Mouse (Mus musculus) thymus, postnatal 4 days (tissue): Measurements from ENCODE around the gene Ptpn14.

ENCODE experiments used
- DNase-seq: peaks from one replicate; pipeline ENCODE4 v3.0.0; 2021

The Ptpn14 gene

DNA sequence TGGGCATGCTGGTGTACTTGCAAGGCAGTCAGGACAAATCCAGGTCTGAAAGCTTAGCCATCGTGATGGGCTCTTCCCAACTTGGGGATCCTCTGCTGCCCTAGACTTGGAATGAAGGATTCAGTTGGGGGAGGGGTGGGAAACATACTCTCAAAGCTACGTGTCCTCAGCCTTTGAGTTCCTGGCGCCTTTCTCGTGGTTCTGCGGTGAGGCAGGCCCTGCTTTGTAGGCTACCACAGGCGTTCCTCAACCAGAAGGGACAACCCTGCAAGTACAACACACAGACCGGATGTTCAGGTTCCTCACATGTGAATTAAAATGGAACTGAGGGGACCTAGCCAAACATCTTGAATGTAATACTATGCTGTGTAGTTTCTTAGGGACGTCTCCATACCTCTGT, 89.0 kb downstream of the Ptpn14 start:
- peak; percentile 56 for DNase-seq

DNA sequence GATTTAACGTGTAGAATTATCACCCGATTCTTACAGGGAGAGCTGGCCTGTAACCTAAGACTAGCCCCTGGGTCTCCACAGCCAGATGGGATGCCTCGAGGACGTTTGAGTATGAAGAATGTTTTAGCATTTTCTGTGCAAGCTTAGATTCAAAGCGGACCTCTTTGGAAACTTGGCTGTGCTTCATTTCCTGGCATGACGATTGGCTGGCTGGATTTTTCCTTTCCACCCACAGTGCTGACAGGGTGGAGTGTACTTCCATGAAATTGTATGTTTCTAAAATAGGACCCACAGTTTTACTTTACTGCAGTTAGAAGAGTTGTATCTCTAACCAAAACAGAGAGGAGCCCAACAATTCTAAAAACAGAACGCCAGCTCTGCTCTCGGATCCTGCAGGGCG, 89.7 kb downstream of the Ptpn14 start:
- no peak for DNase-seq

DNA sequence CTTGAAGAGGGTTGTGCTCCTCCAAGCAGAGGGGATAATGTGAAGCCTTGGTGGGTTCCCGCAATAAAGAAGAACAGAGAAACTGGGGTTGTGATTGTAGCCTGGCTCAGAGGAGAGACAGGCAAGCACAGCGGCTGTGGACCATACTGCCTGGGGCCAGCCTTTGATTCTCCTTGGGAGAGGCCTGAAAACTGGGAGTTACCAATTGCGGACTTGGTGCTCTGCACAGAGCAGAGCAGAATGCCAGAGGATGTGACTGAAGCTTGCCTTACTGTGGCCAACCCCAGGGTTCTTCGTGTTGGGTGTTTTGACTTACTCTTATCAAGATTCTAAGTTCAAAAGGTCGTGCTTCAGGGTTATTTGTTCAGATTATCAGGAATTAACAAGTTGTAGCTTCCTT, 92.0 kb downstream of the Ptpn14 start:
- DNase-seq = no peak

DNA sequence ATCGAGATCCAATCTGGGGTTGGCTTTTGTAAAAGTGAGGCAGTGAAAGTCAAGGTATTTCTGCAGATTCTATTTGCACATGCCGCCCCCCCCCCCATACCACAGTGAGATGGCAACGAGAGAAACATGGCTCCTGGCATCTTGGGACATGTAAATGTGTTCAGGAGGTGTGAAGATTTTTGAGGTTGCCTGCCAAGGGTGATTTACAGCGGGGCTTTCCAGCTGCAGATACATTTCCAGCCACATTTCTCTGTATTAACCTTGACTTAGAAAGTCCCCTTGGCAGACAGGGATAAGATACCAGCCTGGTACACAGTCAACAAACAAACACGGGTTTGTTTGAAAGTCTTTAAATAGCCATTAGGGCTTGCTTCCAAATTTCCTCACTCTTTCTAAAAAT, 96.4 kb downstream of the Ptpn14 start:
- no peak for DNase-seq

DNA sequence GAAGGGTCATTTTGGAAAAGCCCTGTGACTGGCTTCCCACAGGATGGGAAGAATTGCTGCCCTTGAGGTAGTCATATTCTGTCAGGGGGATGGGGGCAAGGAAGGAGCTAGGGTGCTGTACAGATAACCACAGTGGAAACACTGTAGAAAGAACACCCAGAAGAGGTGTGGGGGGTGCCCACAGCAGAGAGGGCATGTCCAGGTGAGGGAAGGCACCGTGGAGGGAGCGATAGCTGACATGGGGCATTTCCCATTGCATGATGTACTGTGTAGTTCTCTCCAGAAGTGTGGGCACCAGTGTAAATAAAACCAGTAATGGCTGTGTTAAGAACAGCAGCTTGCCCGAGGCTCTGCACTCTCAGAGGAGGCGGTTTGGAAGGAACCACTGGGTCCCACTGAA, 102.3 kb downstream of the Ptpn14 start:
- no peak for DNase-seq

DNA sequence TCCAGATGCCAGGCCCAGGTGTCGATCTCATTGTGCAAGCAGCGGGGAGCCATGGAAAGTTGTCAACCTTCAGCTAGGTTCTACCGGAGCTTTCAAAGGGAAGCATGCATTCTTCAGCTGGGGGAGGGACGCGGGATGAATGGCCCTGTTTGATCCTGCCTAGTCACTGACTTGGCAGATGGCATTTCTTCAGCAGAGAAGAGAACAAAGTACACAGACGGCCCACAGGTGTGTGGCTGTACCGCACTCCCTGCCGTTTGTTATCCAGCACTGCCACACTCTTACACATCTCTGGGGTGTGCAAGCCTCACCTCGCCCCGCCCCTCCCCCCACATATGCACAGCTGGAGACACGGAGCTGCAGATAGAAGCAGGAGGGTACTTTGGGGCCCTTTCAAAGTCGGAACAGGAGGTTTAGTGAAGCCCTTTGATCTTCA, 102.7 kb downstream of the Ptpn14 start:
- DNase-seq = peak; percentile 97

DNA sequence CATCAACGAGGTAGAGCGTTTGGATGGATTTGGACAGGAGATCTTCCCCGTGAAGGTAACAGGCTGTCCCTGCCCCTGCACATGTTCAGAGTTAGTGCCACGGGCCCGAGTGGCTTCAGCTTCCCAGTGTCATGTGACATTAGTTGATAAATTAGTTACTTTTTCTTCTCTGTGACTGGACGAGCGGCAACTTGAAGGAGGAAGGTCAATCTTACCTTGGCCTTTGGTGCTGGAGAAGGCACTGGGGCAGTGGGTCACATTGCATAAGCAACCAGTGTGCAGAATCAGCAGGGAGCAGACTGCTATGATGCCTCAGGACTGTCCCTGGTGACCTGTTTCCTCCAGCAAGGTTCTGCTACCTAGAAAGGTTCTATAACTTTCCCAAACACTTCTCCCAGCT, 105.3 kb downstream of the Ptpn14 start:
- DNase-seq = no peak

DNA sequence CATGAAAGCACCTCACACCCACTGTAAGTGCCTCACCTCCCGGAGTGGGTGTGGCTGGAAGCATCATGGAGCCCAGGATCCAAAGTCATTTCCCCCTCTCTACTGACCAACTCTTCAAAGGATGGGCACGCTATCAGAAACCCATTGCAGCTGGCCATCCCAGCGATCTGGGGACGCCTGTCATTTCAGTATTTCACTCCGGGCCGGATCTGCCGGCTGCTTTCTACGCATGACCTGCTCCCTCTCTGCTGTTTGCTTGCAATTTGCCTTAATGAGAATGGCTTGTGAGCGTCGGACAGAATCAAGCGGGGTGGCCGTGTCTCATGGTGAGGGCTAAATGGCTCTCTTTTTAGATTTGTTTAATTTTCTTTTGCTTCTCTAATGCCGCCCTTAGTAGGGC, 106.1 kb downstream of the Ptpn14 start:
- DNase-seq = no peak

DNA sequence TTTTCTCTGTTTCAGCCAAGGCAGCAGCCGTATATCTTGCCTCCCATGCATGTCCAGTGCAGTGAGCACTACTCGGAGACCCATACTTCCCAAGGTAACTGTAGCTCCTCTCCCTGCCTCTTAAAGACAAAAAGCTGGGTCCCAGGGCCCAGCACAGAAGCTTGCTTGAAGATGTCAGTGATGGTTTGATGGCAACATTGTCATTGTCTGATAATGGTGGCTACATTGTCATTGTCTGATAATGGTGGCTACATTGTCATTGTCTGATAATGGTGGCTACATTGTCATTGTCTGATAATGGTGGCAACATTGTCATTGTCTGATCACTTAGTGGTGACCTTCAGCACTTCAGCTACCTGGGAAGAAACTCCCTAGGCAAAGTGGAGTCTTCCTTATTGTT, 118.3 kb downstream of the Ptpn14 start:
- no peak for DNase-seq

DNA sequence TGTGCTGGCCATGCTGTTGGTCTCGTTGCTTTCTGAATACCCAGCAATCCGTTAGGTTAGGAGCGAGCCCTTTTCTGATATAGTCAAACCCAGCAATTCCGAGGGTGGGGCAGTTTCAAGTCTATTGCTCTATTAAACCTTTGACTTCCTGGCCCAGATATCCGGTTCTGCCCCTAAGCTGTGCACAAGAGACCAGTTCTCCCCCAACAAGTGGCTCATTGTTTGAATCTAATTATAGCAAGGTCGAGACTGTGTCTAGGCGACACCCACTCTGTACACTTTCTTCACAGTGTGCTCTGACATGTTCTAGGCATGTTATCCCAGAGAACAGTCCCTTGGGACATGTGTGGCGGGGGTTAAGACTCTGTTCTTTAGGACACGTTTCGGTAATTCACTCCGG, 121.5 kb downstream of the Ptpn14 start:
- no peak for DNase-seq

DNA sequence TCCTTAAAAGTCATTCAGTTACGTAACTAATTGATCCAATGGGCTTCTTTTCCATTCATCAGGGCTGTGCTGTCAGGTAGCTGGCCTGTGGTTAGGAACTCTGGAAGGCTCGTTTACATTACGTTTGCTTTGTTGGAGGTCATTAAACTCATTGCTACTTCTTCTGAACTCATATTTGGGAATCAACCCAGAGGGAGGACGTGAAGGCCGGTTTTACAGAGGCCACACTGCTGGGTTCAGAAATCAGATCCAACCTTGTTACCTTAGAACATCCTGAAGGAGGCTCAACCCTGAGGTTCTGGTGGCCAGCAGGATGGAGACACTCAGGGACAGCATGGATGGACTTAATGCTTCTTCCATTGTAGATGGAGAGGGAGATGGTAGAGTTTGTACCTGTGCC, 124.0 kb downstream of the Ptpn14 start:
- DNase-seq = no peak

DNA sequence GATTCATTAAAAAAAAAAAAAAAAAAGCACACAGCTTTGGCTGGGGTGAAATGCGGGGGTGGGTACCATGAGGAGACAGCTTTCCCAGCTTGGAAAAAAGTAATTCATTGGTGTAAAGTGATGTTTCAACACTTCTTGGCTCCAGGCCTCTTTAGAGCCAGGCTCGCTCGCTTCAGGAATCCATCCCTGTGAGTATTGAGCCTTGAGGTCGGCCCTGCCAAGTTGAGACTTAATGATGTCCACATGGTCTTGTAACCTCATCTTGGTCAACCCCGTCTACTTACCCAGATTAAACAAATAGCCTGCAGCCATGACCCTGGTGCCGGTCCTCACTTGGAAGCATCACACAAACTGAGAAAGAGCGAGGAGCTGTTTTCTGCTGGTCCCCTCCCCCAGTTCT, 124.4 kb downstream of the Ptpn14 start:
- DNase-seq = no peak

DNA sequence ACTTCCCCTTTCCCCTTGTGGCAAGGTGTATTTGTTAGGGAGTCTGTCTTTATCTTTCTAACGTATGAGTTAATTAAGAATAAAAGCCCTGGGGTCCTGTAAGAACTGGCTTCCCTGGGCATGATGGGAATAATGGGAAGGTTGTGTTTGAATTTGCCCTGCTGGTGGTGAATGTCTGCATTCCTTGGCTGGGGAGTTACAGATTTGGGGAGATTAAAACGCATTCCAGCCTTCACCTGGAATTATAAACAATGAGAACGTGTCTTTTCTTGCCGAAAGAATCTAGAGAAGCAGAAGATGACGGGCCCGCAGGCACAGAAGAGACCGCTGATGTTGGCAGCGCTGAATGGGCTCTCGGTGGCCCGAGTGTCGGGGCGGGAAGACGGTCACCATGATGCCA, 126.6 kb downstream of the Ptpn14 start:
- DNase-seq = no peak

DNA sequence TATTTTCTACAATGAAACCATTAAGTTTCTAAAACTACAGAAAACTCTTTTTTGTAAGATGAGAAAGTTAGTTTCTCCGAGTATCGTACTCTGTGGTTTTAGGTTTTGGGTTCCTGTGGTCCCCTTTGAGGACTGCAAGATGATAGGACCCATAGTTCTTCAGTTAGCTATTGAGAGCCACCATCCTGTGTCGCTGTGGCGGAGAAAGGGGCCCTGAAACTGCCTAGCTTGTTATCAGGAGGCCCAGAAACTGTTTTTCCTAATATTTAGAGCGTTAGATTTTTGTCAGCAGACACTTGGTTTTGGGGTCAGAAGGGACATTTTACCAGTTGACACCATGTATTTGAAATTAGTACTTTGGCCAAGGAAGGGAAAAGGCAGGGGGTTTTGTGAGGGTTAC, 127.7 kb downstream of the Ptpn14 start:
- DNase-seq = no peak

DNA sequence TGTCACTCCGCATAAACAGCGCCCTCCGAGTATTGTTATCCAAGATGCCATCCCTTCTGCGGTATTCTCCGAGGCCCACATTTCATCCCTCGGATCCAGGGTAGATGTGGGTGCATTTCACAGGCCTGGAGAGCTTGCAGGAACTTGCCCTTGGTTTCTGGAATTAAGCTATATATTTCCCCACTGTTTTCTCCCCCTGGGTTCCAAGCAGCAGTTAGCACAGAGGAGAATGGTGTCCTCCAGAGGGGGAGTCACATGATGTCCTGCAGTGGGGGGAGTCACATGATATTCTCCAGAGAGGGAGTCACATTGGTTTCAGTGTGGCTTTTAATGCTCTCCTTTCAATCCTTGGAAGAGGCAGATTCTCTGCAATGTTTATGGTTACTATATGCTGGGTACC, 130.3 kb downstream of the Ptpn14 start:
- no peak for DNase-seq

DNA sequence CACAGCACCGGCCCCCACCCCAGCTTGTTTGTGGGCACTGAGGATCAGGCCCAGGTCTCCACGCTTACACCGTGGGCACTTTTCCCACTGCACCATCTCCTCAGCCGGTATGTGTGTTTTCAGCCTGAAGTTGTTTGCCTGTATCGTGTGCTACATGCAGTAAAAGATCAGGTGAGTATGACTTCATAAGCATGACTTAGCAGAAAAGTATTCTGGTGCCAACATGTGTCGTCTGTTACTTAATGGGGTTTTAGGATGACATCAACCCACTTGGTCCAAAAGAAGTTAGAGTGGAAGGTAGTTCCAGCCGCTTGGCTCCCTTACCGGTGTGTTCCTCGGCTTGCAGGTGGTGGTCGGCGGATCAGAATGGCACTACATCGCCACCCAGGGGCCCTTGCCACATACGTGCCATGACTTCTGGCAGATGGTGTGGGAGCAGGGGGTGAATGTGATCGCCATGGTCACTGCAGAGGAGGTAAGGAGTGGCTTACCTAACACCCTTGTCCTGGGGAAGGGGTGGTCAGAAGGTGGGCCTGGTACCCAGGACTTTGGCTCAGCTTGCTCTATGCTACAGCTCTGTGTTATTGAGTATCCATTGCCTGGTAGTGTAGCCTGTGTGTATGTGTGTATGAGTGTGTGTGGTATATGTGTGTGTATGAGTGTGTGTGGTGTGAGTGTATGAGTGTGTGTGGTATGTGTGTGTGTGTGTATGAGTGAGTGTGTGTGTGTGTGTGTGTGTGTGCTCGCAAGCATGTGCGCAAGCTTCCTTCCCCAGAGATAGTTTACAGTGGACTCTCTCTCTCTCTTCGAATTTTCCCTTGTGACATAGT, 132.3 kb downstream of the Ptpn14 start:
- DNase-seq = peak; percentile 69

DNA sequence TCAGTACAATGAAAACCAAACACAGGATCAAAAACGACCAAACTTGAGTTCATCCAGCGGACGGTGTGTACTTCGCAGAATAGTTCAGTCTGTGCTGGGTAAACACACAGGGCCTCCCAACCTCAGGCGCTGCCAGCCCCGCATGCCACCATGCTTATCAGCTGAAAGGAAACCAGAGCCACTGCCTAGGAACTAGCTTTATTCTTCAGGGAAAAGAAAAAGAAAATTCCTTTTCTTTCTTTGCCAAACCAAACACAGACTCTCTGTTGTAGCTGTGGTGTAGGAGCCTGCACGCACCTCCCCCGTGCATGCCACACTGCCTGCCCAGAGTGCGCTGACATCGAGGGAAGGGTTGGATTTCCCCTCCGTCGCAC, 132.9 kb downstream of the Ptpn14 start:
- DNase-seq = no peak

DNA sequence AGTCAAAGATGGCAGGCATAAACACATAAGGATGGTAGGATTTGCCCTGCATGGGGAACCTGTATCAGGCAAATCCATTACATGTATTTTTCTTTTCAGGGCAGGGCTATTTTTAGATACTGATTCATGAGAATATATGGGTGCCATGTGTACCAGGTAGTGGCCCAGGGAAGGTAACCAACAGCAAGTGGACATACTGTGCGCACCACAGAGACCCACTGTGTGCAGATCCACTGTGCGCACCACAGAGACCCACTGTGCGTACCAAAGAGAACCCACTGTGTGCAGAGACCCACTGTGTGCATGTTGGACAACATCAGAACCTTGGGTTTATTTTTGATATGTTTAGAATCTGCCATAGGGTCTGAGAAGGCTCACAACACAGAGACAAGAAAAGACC, 135.7 kb downstream of the Ptpn14 start:
- DNase-seq = no peak

DNA sequence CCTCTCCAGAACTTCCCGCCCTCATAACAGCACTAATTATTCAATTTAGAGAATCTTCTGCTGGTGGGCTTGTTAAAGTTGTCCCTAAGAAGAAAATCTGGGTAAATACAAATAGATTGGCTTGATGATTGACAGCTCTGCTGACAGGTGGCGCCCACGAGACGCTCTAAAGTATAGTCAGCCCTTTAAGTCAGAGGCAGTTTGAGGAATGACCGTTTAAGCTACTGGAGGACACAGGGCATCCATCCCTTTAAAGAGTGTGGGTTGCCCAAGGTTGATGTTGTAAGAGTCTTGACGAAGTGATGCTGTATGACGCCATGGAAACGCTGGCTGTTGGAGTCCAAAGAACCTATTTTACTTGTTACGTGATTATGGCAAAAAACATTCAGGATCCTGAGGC, 136.2 kb downstream of the Ptpn14 start:
- peak; percentile 69 for DNase-seq

DNA sequence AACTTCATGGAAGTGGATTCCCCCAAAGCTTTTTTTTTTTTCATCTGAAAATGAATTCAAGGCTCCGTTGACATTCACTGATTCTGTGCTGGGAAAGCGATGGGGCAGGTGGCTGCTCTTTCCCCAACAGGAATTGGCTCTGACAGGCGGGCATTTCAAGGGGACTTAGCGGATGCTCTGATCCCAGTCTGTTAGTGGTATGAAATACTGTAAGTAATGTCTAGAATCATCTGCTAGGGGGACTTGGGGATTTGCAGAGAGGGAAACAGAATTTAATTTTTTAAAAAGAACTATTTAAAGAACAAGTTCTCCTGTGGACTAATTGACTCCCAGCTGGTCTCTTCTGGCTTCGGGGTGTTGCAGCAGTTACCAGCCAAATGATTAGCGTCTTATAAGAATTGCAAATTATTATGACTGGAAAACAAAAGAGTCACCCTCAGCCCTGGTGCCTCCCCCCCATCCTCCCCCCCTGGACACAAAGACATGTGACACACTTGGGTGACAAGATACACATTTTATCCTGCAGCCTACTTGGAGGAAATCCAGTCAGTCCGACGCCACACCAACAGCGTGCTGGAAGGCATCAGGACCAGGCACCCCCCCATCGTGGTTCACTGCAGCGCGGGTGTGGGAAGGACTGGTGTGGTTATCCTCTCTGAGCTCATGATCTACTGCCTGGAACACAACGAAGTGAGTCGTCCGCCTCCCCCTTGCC, 136.9 kb downstream of the Ptpn14 start:
- DNase-seq = no peak

DNA sequence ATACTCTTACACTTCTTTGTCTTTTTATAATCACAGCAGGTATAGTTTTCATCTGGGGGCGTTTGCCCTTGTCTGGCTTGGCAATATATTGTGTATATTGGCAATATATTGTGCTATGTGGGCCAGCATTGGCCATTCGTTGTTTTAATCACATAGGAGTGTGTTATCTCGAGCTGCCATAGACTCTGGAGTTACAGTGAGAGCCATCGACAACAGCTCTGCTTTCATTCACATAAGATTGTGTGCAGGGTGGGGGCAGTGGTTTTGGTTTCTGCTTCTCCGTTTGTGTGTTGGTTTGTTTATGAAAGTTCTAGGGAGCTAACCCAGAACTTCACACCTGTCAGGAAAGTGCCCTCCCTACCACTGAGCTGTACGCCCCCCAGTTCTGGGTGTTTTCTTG, 138.6 kb downstream of the Ptpn14 start:
- DNase-seq = no peak

DNA sequence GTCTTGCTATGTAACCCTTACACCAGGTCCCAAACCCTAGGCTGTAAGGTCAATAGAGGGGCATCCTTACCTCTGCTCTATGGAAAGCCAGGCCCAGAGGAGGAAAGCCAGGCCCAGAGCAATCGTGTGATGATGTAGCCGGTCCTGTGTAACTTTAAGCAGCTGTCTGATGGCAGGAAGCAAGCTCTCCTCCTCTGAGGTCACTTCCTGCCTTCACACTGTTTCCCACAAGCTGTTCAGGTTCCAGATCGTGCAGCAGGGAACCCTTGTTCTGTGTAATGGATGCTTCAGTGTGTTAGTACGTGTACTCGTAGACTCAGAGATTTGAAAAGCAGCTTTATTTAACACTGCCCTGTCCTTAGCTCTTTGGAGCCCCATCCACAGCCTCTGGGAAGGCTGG, 139.0 kb downstream of the Ptpn14 start:
- DNase-seq = peak; percentile 54

DNA sequence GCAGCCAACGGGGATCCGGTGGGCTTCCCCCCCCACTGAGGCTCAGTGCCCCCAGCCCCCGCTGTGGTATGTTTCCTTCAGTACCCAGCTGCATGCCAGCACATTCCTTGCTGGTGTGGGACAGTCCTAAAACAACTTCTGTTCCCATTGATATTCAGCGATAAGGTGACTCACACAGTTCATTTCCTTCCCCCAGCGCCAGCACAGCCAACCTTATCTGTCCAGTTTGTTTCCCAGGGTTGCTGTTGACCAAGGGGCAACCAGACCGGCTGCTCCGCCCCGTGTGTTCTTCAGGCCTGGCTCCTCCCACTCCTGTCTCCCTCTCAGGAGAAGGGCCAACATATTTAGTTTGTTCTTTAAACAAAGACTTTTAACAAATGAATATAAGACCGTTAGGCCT, 139.4 kb downstream of the Ptpn14 start:
- DNase-seq = no peak

DNA sequence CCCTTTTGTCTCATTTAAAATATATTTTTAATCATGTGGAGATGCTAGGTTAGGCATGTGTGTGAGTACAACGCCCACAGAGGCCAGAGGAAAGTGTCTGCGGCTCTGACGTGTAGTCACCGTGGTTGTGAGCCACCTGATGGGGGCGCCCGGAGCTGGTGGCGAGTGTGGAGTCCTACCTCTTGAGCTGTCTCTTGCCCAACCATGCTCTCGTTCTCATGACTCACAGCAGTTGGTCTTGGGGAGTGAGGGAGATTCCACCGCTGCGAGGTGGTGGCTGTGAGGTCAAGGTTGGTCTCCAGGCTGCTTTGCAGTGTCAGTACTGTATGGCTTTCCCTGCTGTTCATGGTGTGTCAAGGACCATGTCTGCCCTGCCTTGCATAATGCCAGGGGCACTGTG, 140.0 kb downstream of the Ptpn14 start:
- peak; percentile 63 for DNase-seq
